Mouse (Mus musculus) lung, postnatal 0 days (tissue): ENCODE measurements at regions not wholly inside any gene's neighbourhood (a gene's known extent, or its start where the extent isn't known, plus 50 kb on each side); places are given as distances from the start of the nearest gene placed in this dataset.

Experiments used
- CTCF ChIP-seq: IDR thresholded peaks from 2 replicates; pipeline ENCODE4 v1.5.1; 2016; ENCODE audit warnings: antibody characterized with exemption, mild to moderate bottlenecking
- EP300 ChIP-seq: IDR thresholded peaks from 2 replicates; pipeline ENCODE4 v1.6.1; 2016; ENCODE audit warnings: antibody characterized with exemption, mild to moderate bottlenecking, control low read depth

DNA sequence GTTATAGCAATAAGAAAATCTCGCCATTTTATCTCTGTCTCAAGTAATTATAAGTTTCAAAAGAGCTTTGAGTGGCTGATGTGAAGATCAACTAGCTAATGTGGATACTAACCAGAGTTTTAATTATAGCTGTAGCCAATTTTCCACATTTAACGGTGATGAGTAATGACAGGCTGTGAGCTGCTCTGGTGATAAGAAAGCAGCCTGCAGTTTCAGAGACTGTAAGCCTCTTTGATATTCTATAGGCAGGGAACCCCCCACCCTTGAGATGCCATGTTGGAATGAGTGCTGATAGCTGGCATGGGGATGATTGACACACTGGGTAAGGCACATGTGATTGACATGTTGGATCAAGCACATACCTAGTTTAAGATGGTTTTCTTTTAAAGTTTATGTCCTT, 245.6 kb upstream of the Ubash3b start:
- TF ChIP-seq CTCF, result no peak
- TF ChIP-seq EP300, result no peak
